Mouse (Mus musculus) spleen, postnatal 36 days (tissue): Measurements from ENCODE around the gene Cbr4.

Experiments used
- DNase-seq, 2 experiments: peaks; one replicate each; pipeline ENCODE4 v3.0.0; 2022; ENCODE audit warnings: low spot score in 2 of 2, mixed read lengths in 1 of 2

The Cbr4 gene

DNA sequence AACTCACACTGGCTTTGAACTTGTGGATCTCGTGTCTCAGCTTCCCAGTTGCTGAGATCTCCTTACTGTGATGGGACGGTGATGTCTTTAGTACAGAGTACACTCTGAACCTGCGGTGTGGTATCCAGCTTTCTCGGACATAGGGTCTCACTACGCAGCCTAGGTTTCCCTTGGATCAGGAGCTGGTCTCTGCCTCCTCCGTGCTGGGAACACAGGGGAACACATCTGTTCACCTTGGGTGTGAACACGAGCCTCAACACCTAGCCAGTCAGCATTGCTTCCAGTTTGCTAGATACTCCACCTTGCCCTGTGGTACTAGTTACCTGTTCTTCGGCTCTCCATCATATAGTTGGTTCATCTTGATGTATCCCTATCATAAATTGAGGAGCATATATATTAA is 1.1 kb downstream of the Cbr4 start:
- no peak for DNase-seq

- DNase-seq = no peak
Observed at GRCm38 (mm10) chr8:61497110-61497509, 9.6 kb downstream of the Cbr4 start.

- DNase-seq = no peak
Observed at GRCm38 (mm10) chr8:61499035-61499434, 11.5 kb downstream of the Cbr4 start.

GRCm38 (mm10) chr8:61500914-61501313 is 13.4 kb downstream of the Cbr4 start:
- no peak for DNase-seq

GRCm38 (mm10) chr8:61502277-61502676 is 14.7 kb downstream of the Cbr4 start:
- no peak for DNase-seq

DNA sequence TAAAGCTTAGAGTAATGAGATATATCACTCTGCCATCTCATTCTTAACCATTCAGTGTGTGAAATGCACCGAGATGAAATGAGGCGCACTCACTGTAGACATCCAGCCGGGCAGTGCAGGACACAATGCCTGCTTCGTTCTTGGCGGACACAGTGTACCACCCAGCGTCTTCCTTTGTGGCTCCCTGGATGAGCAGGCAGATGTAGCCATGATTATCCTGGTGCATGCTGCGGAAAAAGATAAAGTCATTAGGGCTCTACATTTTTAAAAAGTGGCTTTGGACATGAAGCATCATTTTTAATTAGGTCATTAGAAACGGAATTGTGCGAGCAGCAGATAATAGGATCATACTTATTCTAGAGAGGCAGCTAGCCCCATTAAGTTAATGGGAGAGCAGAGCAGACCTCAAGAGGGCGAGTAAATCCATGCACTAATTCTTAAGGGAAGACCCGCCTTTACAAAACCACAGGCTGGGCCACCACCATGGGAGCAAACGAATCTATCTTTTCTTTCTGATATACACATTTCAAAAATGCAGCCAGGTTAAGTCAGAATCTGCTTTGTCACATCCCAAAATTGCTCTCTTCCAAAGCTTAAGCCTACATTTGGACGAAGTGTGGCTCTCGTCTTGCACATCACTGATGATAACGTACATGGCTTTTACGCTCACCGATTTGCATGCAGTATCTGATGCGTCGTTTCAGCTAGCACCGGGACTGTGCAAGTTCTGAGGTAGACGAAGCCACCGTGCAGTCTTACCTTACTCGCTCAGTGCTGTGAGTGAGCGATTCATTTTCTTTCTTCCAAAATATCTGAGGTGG is 27.8 kb downstream of the Cbr4 start:
- DNase-seq = no peak

- DNase-seq = peak; percentile 33 to 44
Observed at GRCm38 (mm10) chr8:61515931-61516744, 28.6 kb downstream of the Cbr4 start.

DNA sequence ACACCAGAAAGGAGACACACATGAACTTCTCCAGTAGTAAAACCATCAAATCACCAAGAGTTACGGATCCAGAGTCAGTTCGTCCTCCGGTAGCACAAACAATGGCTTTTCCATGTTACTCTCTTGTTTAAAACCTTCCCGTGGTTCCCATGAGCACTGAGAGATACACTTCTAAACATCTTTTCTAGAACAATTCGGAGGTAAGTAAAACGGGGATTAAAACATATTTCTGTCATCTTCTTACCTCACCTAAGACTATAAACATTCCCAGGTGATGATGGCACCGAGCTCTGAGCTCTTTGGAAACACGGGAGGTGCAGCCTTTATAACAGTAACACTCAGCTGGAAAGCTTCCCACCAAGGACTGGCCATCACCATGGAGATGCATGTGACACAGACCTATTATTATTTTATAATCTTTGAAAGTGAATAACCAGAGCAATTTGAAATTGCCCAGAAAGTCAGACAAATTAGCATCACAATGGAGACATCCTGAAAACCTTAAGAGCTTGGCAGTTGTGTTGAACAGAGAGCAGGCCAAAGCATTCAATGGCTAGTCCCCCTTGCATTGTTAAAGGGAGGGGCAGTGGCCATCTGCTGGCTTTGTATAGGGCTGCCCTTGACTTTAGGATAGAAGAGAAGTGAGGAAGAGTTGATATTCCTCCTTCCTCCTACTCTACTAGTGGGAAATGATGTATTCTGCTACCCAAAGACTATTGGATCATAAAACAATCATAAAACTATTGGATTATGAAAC is 29.4 kb downstream of the Cbr4 start:
- no peak for DNase-seq

GRCm38 (mm10) chr8:61517502-61518185 is 30.1 kb downstream of the Cbr4 start:
- no peak for DNase-seq

DNA sequence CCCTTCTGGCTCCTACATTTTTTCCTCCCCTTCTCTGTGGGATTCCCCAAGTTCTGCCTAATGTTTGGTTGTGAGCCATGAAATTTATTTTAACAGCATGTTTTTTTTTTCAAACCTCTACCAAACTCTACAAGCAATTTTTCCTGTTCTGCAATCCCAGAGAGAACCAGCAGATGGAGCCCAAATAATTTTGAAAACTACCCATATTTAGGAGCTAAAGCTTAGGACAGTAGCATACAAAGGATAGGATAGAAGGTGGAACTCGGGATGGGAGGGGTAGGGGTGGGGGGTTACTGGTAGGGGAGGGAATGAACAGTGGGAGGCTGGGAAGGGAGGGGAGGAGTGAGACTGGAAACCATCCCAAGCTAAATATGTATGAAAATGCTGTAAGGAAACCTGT is 34.6 kb downstream of the Cbr4 start:
- DNase-seq = no peak

GRCm38 (mm10) chr8:61527037-61527436 is 39.5 kb downstream of the Cbr4 start:
- DNase-seq = no peak

GRCm38 (mm10) chr8:61528197-61528596 is 40.7 kb downstream of the Cbr4 start:
- DNase-seq = no peak

- no peak for DNase-seq
Observed at GRCm38 (mm10) chr8:61528642-61529041, 41.1 kb downstream of the Cbr4 start.

GRCm38 (mm10) chr8:61531944-61532795 is 44.6 kb downstream of the Cbr4 start:
- no peak for DNase-seq

- DNase-seq = no peak
Observed at GRCm38 (mm10) chr8:61532831-61533230, 45.3 kb downstream of the Cbr4 start.

GRCm38 (mm10) chr8:61533356-61533926 is 45.9 kb downstream of the Cbr4 start:
- DNase-seq = no peak

GRCm38 (mm10) chr8:61535472-61535871 is 47.9 kb downstream of the Cbr4 start:
- DNase-seq = no peak

GRCm38 (mm10) chr8:61537471-61537870 is 49.9 kb downstream of the Cbr4 start:
- no peak for DNase-seq

DNA sequence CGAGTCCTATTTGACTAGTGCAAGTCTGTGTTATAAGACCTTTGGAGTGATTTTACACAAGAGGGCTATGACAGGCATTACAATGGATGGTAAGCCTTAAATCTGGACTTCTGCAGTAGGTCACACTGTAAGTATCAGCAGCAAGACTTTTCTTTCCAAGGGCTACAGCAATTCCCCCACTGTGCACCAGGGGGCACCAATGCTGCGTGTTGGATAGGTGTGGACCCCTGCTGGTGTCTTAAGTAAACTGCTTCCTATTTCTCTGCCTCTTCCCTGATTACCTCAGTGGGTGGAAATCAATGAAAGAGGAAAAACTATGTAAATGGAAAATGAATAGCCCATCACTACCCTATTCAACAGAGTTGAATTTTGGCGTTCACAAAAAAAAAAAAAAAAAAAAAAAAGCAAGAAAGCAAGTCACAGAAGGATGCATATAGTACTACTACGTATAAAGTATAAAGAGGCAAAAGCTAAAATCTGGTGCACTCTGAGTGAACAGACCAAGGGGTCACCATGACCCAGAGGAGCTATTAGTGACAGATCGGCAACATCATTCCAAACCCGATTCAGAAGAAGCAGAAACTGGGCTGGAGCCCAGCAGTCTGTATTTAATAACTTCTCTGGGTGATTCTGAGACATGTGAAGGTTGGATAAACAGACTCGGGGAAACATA is 52.4 kb downstream of the Cbr4 start:
- peak; percentile 54 to 57 for DNase-seq

DNA sequence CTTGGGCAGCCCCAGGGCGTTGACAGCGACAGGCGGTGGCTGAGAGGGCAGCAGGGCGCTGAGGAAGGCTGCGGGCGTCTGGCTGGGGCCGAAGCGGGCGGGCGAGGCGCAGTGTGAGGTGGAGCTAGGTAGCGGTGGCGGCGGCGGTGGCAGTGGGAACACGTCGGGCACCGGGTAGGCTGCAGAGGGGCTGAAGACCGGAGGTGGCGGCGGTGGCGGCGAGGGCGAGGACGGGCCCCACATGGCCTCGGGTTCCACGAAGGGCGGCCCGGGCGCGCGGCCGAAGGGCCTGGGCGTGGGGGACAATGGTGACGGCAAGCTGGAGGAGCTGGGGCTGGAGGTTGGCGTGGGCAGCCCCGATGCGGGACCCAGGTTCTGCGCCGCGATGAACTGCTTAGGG is 62.1 kb downstream of the Cbr4 start:
- no peak for DNase-seq
